Mouse (Mus musculus): ENCODE results near the gene Arl5c. TPM values are rescaled to one million over a fixed set of nuclear protein-coding genes. Genes with fewer than 3 reads are reported as not detected.
A peak's percentile ranks its signal among the peaks of the same experiment; 100 is the strongest.

The Arl5c gene
- polyA plus RNA-seq, 1 experiment from 2014 or later = 4.0 TPM

- Histone ChIP-seq H3K27me3 (ENCODE audit: control insufficient read depth, insufficient read depth, low read length) (no peaks in the 10 kb centered on the region; the same call in 1 of the 2 replicates), H3K27ac (replicated peaks in 1 of 2; ENCODE audit: control insufficient read depth in 1 of 2, insufficient read depth in 1 of 2, low read depth in 2 of 2, low read length in 2 of 2) (no peak overlapping the region), H3K9me3 (ENCODE audit: control insufficient read depth, low read length) (no peaks in the 10 kb centered on the region), H3K36me3 (ENCODE audit: control insufficient read depth, insufficient read depth, low read length) (peaks cover 16% of the 10 kb centered on the region), H3K4me3 (ENCODE audit: control insufficient read depth in 1 of 2, insufficient read depth in 1 of 2, low read depth in 1 of 2, low read length in 2 of 2) (no peak overlapping the region), H3K4me2 (ENCODE audit: low read length) (no peak overlapping the region), H3K9ac (ENCODE audit: low read length) (no peak overlapping the region), H3K4me1 (ENCODE audit: control insufficient read depth in 2 of 2, insufficient read depth in 2 of 2, low read length in 2 of 2) (peaks cover 7 to 13% of the 10 kb centered on the region in 2 experiments)
- WGBS = 54% methylated on average over 4 of the region's 4 CpGs
- no peak for ATAC-seq (ENCODE audit: insufficient number of reproducible peaks, insufficient read depth, low FRiP score, low read depth)
These were observed 38.9 kb upstream of the Arl5c start for GRCm38 (mm10) chr11:98034840-98035239.

- Histone ChIP-seq H3K27me3 (ENCODE audit: control insufficient read depth, insufficient read depth, low read length) (no peaks in the 10 kb centered on the region; the same call in 1 of the 2 replicates), H3K4me3 (ENCODE audit: control insufficient read depth in 1 of 2, insufficient read depth in 1 of 2, low read depth in 1 of 2, low read length in 2 of 2) (no peak overlapping the region), H3K9me3 (ENCODE audit: control insufficient read depth, low read length) (no peaks in the 10 kb centered on the region), H3K9ac (ENCODE audit: low read length) (no peak overlapping the region), H3K27ac (replicated peaks in 1 of 2; ENCODE audit: control insufficient read depth in 1 of 2, insufficient read depth in 1 of 2, low read depth in 2 of 2, low read length in 2 of 2) (no peak overlapping the region), H3K36me3 (ENCODE audit: control insufficient read depth, insufficient read depth, low read length) (peaks cover 24% of the 10 kb centered on the region), H3K4me1 (ENCODE audit: control insufficient read depth in 2 of 2, insufficient read depth in 2 of 2, low read length in 2 of 2) (peaks cover 7 to 13% of the 10 kb centered on the region in 2 experiments), H3K4me2 (ENCODE audit: low read length) (no peak overlapping the region)
- no peak for ATAC-seq (ENCODE audit: insufficient number of reproducible peaks, insufficient read depth, low FRiP score, low read depth)
- 79% methylated on average over 5 of the region's 5 CpGs for WGBS
These were observed 38.1 kb upstream of the Arl5c start for GRCm38 (mm10) chr11:98034061-98034460.

- peaks cover 35% of the 10 kb centered on the region for H3K36me3 ChIP-seq (ENCODE audit: control insufficient read depth, insufficient read depth, low read length)
- H3K27me3 ChIP-seq (ENCODE audit: control insufficient read depth, insufficient read depth, low read length) = no peaks in the 10 kb centered on the region
- peaks cover 6 to 15% of the 10 kb centered on the region in 2 experiments for H3K4me1 ChIP-seq (ENCODE audit: control insufficient read depth in 2 of 2, insufficient read depth in 2 of 2, low read length in 2 of 2)
- no peak overlapping the region for H3K9ac ChIP-seq (ENCODE audit: low read length)
- H3K4me2 ChIP-seq (ENCODE audit: low read length) = no peak overlapping the region
- H3K4me3 ChIP-seq (ENCODE audit: control insufficient read depth in 1 of 2, insufficient read depth in 1 of 2, low read depth in 1 of 2, low read length in 2 of 2) = no peak overlapping the region
- no peak overlapping the region for H3K27ac ChIP-seq (replicated peaks in 1 of 2; ENCODE audit: control insufficient read depth in 1 of 2, insufficient read depth in 1 of 2, low read depth in 2 of 2, low read length in 2 of 2)
- H3K9me3 ChIP-seq (ENCODE audit: control insufficient read depth, low read length) = no peaks in the 10 kb centered on the region
- 6% methylated on average over 5 of the region's 5 CpGs for WGBS
- ATAC-seq (ENCODE audit: insufficient number of reproducible peaks, insufficient read depth, low FRiP score, low read depth) = no peak
These were observed 35.4 kb upstream of the Arl5c start for GRCm38 (mm10) chr11:98031443-98031770.

GRCm38 (mm10) chr11:98030701-98031442 lies 34.9 kb upstream of the Arl5c start:
- ATAC-seq (ENCODE audit: insufficient number of reproducible peaks, insufficient read depth, low FRiP score, low read depth) = no peak
- Histone ChIP-seq H3K9me3 (ENCODE audit: control insufficient read depth, low read length) (no peaks in the 10 kb centered on the region), H3K36me3 (ENCODE audit: control insufficient read depth, insufficient read depth, low read length) (peaks cover 35% of the 10 kb centered on the region), H3K4me2 (ENCODE audit: low read length) (no peak overlapping the region), H3K27me3 (ENCODE audit: control insufficient read depth, insufficient read depth, low read length) (no peaks in the 10 kb centered on the region), H3K4me3 (ENCODE audit: control insufficient read depth in 1 of 2, insufficient read depth in 1 of 2, low read depth in 1 of 2, low read length in 2 of 2) (no peak overlapping the region), H3K9ac (ENCODE audit: low read length) (no peak overlapping the region), H3K4me1 (ENCODE audit: control insufficient read depth in 2 of 2, insufficient read depth in 2 of 2, low read length in 2 of 2) (peaks cover 5 to 10% of the 10 kb centered on the region in 2 experiments), H3K27ac (replicated peaks in 1 of 2; ENCODE audit: control insufficient read depth in 1 of 2, insufficient read depth in 1 of 2, low read depth in 2 of 2, low read length in 2 of 2) (no peak overlapping the region)
- 52% methylated on average over 5 of the region's 5 CpGs for WGBS

- Histone ChIP-seq H3K4me2 (ENCODE audit: low read length) (peak overlapping the region; percentile 96), H3K4me3 (ENCODE audit: control insufficient read depth in 1 of 2, insufficient read depth in 1 of 2, low read depth in 1 of 2, low read length in 2 of 2) (peak overlapping the region; percentile 86 to 95), H3K9me3 (ENCODE audit: control insufficient read depth, low read length) (no peaks in the 10 kb centered on the region), H3K9ac (ENCODE audit: low read length) (peak overlapping the region; percentile 97), H3K27ac (replicated peaks in 1 of 2; ENCODE audit: control insufficient read depth in 1 of 2, insufficient read depth in 1 of 2, low read depth in 2 of 2, low read length in 2 of 2) (peak overlapping the region in 1 of 2 experiments; percentile 91; a peak in 2 of 4 replicates), H3K4me1 (ENCODE audit: control insufficient read depth in 2 of 2, insufficient read depth in 2 of 2, low read length in 2 of 2) (peaks cover 7 to 8% of the 10 kb centered on the region in 2 experiments), H3K36me3 (ENCODE audit: control insufficient read depth, insufficient read depth, low read length) (peaks cover 35% of the 10 kb centered on the region), H3K27me3 (ENCODE audit: control insufficient read depth, insufficient read depth, low read length) (no peaks in the 10 kb centered on the region)
- WGBS = 23% methylated on average over 7 of the region's 7 CpGs
- ATAC-seq (ENCODE audit: insufficient number of reproducible peaks, insufficient read depth, low FRiP score, low read depth) = no peak
These were observed 31.8 kb upstream of the Arl5c start for GRCm38 (mm10) chr11:98027785-98028184.

GRCm38 (mm10) chr11:98027297-98027688 lies 31.3 kb upstream of the Arl5c start:
- no peak for ATAC-seq (ENCODE audit: insufficient number of reproducible peaks, insufficient read depth, low FRiP score, low read depth)
- H3K9me3 ChIP-seq (ENCODE audit: control insufficient read depth, low read length) = no peaks in the 10 kb centered on the region
- no peaks in the 10 kb centered on the region for H3K27me3 ChIP-seq (ENCODE audit: control insufficient read depth, insufficient read depth, low read length)
- peaks cover 7 to 8% of the 10 kb centered on the region in 2 experiments for H3K4me1 ChIP-seq (ENCODE audit: control insufficient read depth in 2 of 2, insufficient read depth in 2 of 2, low read length in 2 of 2)
- H3K4me2 ChIP-seq (ENCODE audit: low read length) = peak overlapping the region; percentile 96
- H3K9ac ChIP-seq (ENCODE audit: low read length) = peak overlapping the region; percentile 97
- peak overlapping the region; percentile 85 to 91 for H3K27ac ChIP-seq (replicated peaks in 1 of 2; ENCODE audit: control insufficient read depth in 1 of 2, insufficient read depth in 1 of 2, low read depth in 2 of 2, low read length in 2 of 2)
- under 1% methylated on average over 18 of the region's 18 CpGs for WGBS
- peaks cover 35% of the 10 kb centered on the region for H3K36me3 ChIP-seq (ENCODE audit: control insufficient read depth, insufficient read depth, low read length)
- H3K4me3 ChIP-seq (ENCODE audit: control insufficient read depth in 1 of 2, insufficient read depth in 1 of 2, low read depth in 1 of 2, low read length in 2 of 2) = peak overlapping the region; percentile 86 to 95

DNA sequence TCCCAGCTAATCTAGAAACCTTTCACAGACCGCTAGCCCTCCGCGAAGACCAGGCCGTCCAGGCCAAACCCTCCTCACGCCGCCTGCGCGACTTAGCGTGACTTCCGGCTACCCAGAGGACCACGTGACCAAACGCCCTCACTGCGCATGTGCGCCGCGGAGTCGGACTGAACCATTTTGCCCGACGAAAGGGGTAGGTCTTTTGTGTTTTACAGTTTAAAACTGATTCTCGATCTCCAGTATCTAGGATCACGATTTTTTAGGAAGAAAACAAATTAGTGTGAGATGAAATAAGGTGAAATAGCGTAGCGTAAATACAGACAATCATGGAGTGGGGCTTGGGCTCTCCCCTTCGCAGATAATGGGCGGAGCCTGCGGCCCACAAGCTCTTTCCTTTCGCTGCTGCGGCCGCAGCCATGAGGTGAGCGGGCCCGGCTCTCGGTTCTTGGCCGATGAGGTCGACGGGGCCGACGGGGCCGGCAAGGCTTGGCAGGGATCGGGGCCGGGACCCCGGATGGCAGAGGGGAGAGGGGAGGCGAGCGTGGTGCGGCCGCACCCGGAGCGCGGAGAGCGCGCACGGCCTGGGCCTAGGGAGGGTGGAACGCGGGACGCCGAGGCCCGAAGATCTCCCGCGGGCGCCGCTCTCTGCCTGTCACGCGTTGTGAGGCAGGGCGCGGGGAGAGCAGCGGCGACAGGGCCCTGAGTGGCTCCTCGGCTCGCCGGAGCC lies 30.8 kb upstream of the Arl5c start, which contains the start of gene Rpl19:
TSS of gene Rpl19 (plus strand) at position 141 of the 727 bp plus-strand sequence.
- Histone ChIP-seq H3K36me3 (ENCODE audit: control insufficient read depth, insufficient read depth, low read length) (peaks cover 35% of the 10 kb centered on the region), H3K27me3 (ENCODE audit: control insufficient read depth, insufficient read depth, low read length) (no peaks in the 10 kb centered on the region), H3K4me1 (ENCODE audit: control insufficient read depth in 2 of 2, insufficient read depth in 2 of 2, low read length in 2 of 2) (peaks cover 6 to 8% of the 10 kb centered on the region in 2 experiments), H3K4me3 (ENCODE audit: control insufficient read depth in 1 of 2, insufficient read depth in 1 of 2, low read depth in 1 of 2, low read length in 2 of 2) (peak within 1 kb of the TSS; percentile 86 to 95), H3K9me3 (ENCODE audit: control insufficient read depth, low read length) (no peaks in the 10 kb centered on the region), H3K4me2 (ENCODE audit: low read length) (peak within 1 kb of the TSS; percentile 96), H3K27ac (replicated peaks in 1 of 2; ENCODE audit: control insufficient read depth in 1 of 2, insufficient read depth in 1 of 2, low read depth in 2 of 2, low read length in 2 of 2) (peak within 1 kb of the TSS; percentile 85 to 91), H3K9ac (ENCODE audit: low read length) (peak within 1 kb of the TSS; percentile 97)
- WGBS = under 1% methylated on average over 68 of the region's 69 CpGs
- ATAC-seq (ENCODE audit: insufficient number of reproducible peaks, insufficient read depth, low FRiP score, low read depth) = peak; percentile 74

All from heart, embryonic 14.5 days (tissue).